Mouse (Mus musculus) left cerebral cortex, postnatal 14 days (tissue): Measurements from ENCODE around the gene Gm49661. TPM values are rescaled to one million over a fixed set of nuclear protein-coding genes. Genes with fewer than 3 reads are reported as not detected.

Source experiments
- DNase-seq, 2 experiments: peaks; one replicate each; pipeline ENCODE4 v3.0.0; 2021 to 2022; ENCODE audit warnings: low spot score in 2 of 2, mixed read lengths in 1 of 2
- intact Hi-C: fragments of 180-260 bp; cut with DNase I; formaldehyde crosslinking; loops from one replicate; pipeline ENCODE4 v1.15.1; 2025
- total RNA-seq, 2 experiments: library from RNA; stranded (reverse); gene quantifications; 2 replicates each; pipeline ENCODE4 v1.2.3; 2021

Gene Gm49661
- total RNA-seq, 2 experiments from 2014 or later, result not detected

GRCm38 (mm10) chr8:84973079-84973478, 3.8 kb upstream of the Gm49661 start:
- no peak for DNase-seq

GRCm38 (mm10) chr8:84970913-84971312, 1.7 kb upstream of the Gm49661 start:
- intact Hi-C loops, result no loop called here
- no peak for DNase-seq

More at GRCm38 (mm10) chr8:84973079-84973478, 3.8 kb upstream of the Gm49661 start:
- intact Hi-C loops, result no loop called here

- intact Hi-C loops, result no loop called here
- no peak for DNase-seq
These were observed 1.0 kb upstream of the Gm49661 start for GRCm38 (mm10) chr8:84970135-84970790.

GRCm38 (mm10) chr8:84968650-84969049, 583 bp downstream of the Gm49661 start:
- DNase-seq, result no peak
- intact Hi-C loops, result no loop called here

- intact Hi-C loops, result no loop called here
- DNase-seq, result no peak
These were observed 1.5 kb downstream of the Gm49661 start for GRCm38 (mm10) chr8:84967532-84968304.

- intact Hi-C loops, result no loop called here
- no peak for DNase-seq
These were observed 2.6 kb downstream of the Gm49661 start for GRCm38 (mm10) chr8:84966603-84967002.

- intact Hi-C loops, result no loop called here
- DNase-seq, result peak; percentile 95 to 96
These were observed 3.4 kb downstream of the Gm49661 start for GRCm38 (mm10) chr8:84965731-84966291.

GRCm38 (mm10) chr8:84963952-84964351, 5.3 kb downstream of the Gm49661 start:
- DNase-seq, result no peak
- intact Hi-C loops, result no loop called here

GRCm38 (mm10) chr8:84959811-84960210, 9.4 kb downstream of the Gm49661 start:
- intact Hi-C loops, result no loop called here
- DNase-seq, result no peak

- peak; percentile 86 to 89 for DNase-seq
- intact Hi-C loops, result no loop called here
These were observed 12.5 kb downstream of the Gm49661 start for GRCm38 (mm10) chr8:84956768-84957167.

- intact Hi-C loops, result no loop called here
- no peak for DNase-seq
These were observed 16.5 kb downstream of the Gm49661 start for GRCm38 (mm10) chr8:84952612-84953255.

- no peak for DNase-seq
- intact Hi-C loops, result no loop called here
These were observed 19.5 kb downstream of the Gm49661 start for GRCm38 (mm10) chr8:84949753-84950152.

- intact Hi-C loops, result no loop called here
- no peak for DNase-seq
These were observed 22.0 kb downstream of the Gm49661 start for GRCm38 (mm10) chr8:84947241-84947545.

- intact Hi-C loops, result no loop called here
These were observed 22.5 kb downstream of the Gm49661 start, which contains the start of gene Rtbdn for GRCm38 (mm10) chr8:84946528-84947240. Rtbdn (plus strand) TSS chr8:84946991.

GRCm38 (mm10) chr8:84945633-84946527, 23.4 kb downstream of the Gm49661 start:
- peak in 1 of 2 experiments; percentile 66 for DNase-seq
- intact Hi-C loops, result no loop called here

More at GRCm38 (mm10) chr8:84946528-84947240, 22.5 kb downstream of the Gm49661 start, which contains the start of gene Rtbdn:
- no peak for DNase-seq

- DNase-seq, result peak; percentile 86 to 91
- intact Hi-C loops, result no loop called here
These were observed 24.0 kb downstream of the Gm49661 start for GRCm38 (mm10) chr8:84945235-84945632.

GRCm38 (mm10) chr8:84944478-84945160, 24.6 kb downstream of the Gm49661 start:
- peak; percentile 79 to 86 for DNase-seq
- intact Hi-C loops, result no loop called here

- intact Hi-C loops, result no loop called here
- DNase-seq, result no peak
These were observed 25.5 kb downstream of the Gm49661 start for GRCm38 (mm10) chr8:84943699-84944098.
